Mouse (Mus musculus) T-helper 2 cell (primary cell): Measurements from ENCODE around the gene Mrgprg.

Experiments used
- in situ Hi-C: fragments of 300-600 bp; cut with MboI, MseI; formaldehyde crosslinking; loops from one replicate; pipeline ENCODE4 v1.15.1; 2025; ENCODE audit warnings: high pct_unique_total_duplicates

Mrgprg gene

GRCm38 (mm10) chr7:143756125-143757026 is 10.4 kb downstream of the Mrgprg start, which contains the start of gene Osbpl5:
Gene Osbpl5 (minus strand): TSS chr7:143756985.
- in situ Hi-C loops, result no loop called here

DNA sequence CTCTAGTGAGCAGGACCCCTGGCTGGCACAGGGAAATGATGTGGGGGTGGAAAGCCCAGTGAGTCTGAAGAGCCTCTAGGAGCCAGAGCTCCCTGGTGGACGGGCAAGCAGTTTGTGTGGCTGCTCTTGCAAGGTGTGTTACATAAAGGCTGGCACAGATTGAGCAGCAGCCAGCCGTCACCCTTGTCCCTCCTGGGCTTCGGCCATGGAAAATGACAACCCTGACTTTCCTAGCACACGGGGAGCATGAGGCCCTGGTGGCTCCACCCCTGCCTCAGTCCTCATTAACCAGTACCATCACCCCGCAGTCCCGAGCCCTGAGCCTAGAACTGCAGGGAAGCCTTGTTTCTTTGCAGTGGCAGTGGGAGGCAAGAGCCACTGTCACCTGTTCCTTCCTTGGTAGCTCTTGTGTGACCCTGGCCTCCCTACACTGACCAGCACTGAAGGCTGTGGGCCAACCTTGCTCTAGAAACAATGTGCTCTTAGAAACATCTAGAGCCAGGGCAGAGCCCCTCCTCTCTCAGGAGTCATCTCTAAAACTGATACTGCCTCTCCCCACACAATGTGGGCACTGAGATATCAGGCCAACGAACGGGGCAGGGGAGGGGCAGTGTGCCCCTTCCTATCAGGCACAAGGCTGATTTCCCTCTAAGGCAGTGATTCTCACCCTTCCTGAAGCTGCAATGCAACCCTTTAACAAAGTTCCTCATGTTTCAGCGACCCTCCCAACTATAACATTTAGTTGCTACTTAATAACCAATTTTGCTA is 11.3 kb downstream of the Mrgprg start:
- in situ Hi-C loops, result no loop called here

- in situ Hi-C loops, result loop anchor here (5.0 kb wide), 1 partner anchor 47 kb away; no protein-coding TSS in a partner anchor
Measured at GRCm38 (mm10) chr7:143753990-143754715, 12.6 kb downstream of the Mrgprg start.

DNA sequence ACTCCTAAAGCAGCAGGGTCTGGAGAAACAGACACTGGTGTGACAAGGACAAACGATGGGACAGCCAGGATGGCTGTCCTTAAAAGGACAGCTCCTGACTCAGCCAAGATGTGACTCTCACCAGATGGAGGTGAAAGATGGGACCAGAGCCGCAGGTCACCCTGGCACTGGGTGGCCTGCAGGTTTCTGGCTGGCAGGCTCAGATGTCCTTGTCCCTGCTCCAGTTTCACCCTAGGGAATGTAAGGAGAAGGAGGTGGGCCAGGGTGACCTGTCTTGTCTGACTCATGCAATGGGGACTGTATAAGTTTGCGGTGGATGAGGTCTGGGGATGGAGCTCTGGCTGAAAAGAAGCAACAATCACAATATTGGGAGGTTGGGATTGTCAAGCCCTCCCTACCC is 14.2 kb downstream of the Mrgprg start:
- in situ Hi-C loops, result loop anchor here (5.0 kb wide), 1 partner anchor 45 kb away; no protein-coding TSS in a partner anchor

GRCm38 (mm10) chr7:143752056-143752455 is 14.7 kb downstream of the Mrgprg start:
- in situ Hi-C loops, result loop anchor here (5.0 kb wide), 1 partner anchor 45 kb away; no protein-coding TSS in a partner anchor

- in situ Hi-C loops, result loop anchor here (5.0 kb wide), 1 partner anchor 44 kb away; no protein-coding TSS in a partner anchor
Measured at GRCm38 (mm10) chr7:143751380-143751779, 15.4 kb downstream of the Mrgprg start.

DNA sequence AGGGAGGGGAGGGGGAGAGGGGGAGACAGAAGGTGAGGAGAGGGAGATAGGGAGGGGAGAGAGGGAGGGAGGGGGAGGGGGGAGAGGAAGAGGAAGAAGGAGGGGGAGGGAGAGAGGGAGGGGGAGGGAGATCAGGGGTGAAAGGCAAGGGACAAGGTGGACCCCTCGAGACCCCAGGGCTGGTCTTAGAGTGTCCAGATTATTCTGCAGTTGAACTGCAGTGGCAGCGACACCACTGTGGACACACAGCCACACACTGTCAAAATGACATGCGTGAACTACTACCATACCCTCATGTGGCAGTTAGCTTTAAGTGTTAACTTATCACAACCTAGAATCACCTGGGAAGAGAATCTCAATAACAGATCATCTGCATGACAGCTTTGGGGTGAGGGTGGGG is 17.7 kb downstream of the Mrgprg start:
- in situ Hi-C loops, result no loop called here

DNA sequence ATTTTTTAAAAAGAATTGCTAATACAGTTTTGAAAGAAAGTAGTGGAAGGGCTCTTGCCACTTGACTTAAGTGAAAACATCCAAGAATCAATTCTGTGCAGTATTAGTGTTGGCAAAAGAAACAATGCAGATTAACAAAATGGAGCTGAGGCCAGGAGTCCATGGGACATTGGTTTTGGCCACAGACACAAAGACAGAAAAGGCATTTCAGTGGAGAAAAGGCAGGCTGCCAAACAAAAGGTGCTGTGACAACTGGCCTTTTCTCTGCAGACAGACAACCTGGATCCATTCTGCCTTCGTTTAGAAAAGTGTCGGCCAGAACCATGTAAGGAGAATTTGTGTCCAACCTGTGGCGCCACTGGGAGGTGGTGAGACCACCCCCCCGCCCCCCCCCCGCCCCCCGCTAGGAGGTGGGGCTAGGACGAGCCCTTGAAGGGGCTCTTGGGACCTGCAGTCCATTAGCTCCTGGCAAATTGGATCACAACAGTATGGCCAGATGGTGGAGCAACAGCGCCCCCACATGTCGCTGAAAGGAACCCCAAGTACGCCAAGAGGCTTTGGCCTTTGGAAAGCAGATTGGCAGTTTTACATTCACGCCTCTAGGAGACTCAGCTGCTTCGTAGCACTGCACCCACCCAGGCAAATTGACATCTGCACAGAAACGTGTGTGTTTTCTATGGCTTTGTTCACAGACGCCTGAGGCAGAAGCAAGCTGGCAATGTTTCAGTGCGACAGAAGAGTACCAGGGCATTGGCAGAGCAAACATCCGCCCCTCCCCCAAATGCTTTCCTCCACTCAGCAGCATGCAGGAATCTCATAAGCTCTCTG is 18.5 kb downstream of the Mrgprg start:
- in situ Hi-C loops, result no loop called here

- in situ Hi-C loops, result no loop called here
Measured at GRCm38 (mm10) chr7:143740653-143741052, 26.1 kb downstream of the Mrgprg start.

DNA sequence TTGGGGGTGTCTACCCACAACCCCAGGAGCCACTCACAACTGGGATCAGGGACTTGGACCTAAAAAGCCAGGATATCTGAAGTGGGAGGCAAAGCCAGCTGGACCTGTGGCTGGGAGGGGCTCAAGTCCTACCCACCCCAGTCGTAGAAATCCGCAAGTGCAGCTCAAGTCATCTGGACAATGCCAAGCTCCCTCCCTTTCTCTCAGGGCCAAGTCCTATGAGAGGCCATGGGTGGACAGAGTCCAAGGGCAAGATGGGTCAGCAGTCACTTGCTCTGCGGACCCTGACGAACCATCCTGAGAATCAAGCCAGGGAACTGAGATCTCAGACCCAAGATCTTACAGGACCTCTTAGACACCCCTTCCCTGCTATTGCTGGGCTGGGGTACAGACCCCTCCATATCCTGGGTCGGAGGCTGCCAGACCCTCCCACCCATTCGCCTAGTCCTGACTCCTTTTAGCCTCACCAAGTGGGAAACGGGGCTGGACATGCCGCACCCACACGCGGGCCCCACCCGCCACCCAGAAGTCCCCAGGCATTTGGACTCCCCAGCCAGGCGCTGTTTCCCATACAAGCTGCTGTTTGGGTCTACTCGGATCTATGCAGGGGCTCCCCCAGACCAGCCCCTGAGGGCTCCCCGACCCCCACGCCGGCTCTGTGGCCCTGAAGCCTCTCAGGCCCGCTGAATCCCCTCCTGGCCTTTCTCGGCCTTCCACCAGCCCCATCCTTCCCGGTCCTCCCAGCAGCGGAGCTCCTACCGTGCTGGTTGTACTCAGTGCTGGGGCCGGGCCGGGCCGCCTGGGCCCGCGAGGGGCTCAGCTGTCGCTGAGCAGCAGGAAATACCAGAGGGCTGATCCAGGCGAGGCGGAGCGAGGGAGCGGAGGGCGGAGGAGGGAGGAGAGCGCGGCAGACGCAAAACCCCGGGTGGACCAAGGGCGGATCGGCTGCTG is 27.0 kb downstream of the Mrgprg start:
- in situ Hi-C loops, result no loop called here

DNA sequence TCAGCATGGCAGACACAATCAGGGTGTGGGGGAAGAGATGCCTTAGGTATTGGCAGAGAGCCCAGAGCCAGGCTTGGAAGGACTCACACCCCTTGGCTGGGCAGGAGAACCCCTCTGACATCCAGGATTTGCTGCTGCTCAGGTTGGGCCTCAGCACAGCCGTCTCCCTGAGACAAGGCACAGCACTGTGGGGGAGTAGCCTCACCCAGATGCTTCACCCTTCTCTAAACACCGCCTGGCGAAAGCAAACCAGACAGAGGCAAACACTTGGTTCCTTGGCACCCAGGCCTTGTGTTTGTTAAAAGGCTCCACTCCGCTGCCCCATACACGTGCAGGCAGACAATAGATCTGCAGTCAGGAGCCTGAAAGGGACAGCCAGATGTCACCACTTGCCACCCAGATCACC is 28.2 kb downstream of the Mrgprg start:
- in situ Hi-C loops, result no loop called here

DNA sequence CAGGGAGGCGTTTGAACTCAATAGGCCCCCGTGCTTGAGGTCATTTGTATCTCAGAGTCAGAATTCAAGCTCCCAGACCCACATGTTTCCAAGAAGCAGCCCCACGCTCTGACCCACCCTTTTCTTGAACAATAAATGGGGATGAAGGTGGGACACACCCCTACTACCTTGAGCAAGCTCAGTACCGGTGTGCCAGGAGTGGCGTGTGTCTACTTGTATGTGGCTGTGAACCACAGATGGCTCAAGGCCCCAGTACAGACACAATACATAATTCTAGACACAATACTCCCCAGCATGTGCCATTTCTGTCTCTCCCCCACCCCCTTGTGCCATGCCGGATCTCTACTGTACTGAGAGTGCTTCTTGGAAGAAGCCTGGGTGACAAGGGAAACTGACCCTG is 28.6 kb downstream of the Mrgprg start:
- in situ Hi-C loops, result no loop called here

GRCm38 (mm10) chr7:143733746-143734145 is 33.0 kb downstream of the Mrgprg start:
- in situ Hi-C loops, result no loop called here

- in situ Hi-C loops, result no loop called here
Measured at GRCm38 (mm10) chr7:143729886-143730285, 36.9 kb downstream of the Mrgprg start.

GRCm38 (mm10) chr7:143726396-143726795 is 40.4 kb downstream of the Mrgprg start:
- in situ Hi-C loops, result no loop called here

DNA sequence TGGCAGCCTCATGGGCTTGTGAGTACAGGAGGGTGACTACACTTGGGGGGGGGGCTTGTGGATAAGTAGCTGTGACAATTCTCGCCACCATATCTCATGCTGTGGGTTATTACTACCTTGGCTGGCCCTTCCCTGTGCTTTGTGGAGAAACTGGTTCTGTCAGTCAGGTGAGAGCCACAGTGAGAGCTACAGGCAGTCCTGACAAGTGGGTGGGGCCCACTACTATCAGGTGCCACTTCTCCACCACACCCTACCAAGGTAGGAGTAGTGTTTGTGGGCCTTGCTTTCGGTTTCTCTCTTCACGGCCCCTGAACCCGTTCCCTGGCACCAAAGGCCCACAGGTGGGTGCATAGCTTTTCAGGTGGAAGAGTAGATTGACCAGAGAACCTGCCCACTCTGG is 43.0 kb downstream of the Mrgprg start:
- in situ Hi-C loops, result no loop called here

DNA sequence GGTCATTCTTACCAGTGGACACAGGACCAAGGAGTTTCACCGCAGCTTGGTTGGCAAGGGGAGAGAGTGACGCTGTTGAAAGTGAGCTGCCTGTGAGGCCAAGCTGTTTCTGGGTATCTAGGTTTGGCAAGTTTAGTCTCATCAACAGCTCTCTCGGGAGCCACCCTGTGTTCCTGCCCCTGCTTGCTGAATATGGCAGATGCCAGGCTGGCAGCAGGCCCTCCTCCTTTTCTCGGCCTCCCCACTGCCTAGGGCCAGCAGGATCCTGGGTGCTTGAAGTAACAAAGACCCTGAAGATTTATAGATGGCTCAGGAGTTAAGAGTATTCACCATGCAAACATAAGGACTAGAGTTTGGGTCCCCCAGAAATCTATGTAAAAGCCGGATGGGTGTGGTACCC is 44.1 kb downstream of the Mrgprg start:
- in situ Hi-C loops, result no loop called here

DNA sequence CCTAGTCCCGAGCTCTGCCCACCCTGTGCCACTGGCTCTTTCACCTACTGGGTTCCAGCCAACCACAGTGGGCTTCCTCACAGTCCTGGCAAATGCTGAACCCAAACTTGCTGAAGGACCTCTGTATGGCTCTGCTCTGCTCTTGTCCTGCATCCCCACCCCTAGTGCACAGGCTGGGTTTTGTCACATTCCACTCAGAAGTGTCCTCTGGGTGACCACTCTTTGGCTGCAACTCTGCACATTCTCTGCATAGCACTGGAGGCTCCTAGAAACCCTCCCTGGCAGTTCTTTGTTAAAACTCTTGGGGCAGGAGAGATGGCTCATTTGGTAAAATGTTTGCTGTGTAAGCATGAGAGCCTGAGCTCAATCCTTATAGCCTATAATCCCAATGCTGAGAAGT is 49.0 kb downstream of the Mrgprg start:
- in situ Hi-C loops, result no loop called here
